ENCODE assay signal across 24 mouse cellular contexts in the genomic region with DNA sequence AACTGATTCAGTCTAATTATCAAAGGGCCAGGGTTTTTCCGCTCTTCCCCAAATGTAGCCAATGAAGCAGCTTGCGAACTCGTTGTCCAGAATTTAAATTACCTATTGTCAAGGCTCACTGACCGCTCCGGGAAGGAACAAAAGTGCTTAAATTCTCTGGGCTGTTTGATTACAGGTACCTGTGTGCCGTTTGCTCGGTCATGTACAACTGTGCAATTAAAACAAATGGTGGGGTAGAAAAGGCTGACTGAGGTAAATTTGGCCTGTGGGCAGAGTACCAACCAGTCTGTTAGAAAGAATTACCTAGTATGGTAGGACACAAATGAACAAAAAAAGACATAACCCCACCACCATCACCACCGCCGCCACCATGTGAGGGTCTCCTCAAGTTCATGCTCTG.
"Had no signal": no experiment of that assay in that cellular context is flagged by ENCODE, and none has a peak within 500 bp of the region (broad histone marks: within the 10 kb centered on the region; RNA-seq: fewer than 3 reads in every experiment).

No protein-coding gene starts in this region.

- DNase-seq: forebrain, postnatal 0 days; gastrocnemius, postnatal 14 days; gastrocnemius, postnatal 36 days; heart, adult 18-20 months; heart, postnatal 10 days; heart, postnatal 4 days; kidney, adult 2 months; kidney, postnatal 10 days; liver; liver, embryonic 13.5 days had no signal

- H3K4me1 ChIP-seq: heart, embryonic 10.5 days; heart, embryonic 12.5 days; hindbrain, embryonic 12.5 days; intestine, embryonic 15.5 days; limb, embryonic 10.5 days; limb, embryonic 12.5 days had no signal

- H3K4me2 ChIP-seq: heart, embryonic 12.5 days; hindbrain, embryonic 12.5 days; hindbrain, embryonic 14.5 days; intestine, embryonic 15.5 days; limb, embryonic 12.5 days; liver, embryonic 11.5 days; liver, embryonic 13.5 days had no signal

- H3K27ac ChIP-seq: heart, embryonic 10.5 days; hindbrain, embryonic 10.5 days; hindbrain, embryonic 12.5 days; hindbrain, embryonic 14.5 days; intestine, embryonic 15.5 days; layer of hippocampus, adult 2 months; left cerebral cortex, adult 2 months; limb, embryonic 10.5 days; limb, embryonic 12.5 days; liver, embryonic 13.5 days had no signal

- H3K9ac ChIP-seq: forebrain, postnatal 0 days; heart, embryonic 12.5 days; hindbrain, embryonic 12.5 days; hindbrain, embryonic 14.5 days; intestine, embryonic 15.5 days; limb, embryonic 12.5 days; liver, embryonic 13.5 days had no signal

- H3K36me3 ChIP-seq: heart, embryonic 10.5 days; heart, embryonic 12.5 days; hindbrain, embryonic 10.5 days; hindbrain, embryonic 12.5 days; intestine, embryonic 15.5 days; limb, embryonic 10.5 days; limb, embryonic 12.5 days; liver, embryonic 13.5 days had no signal

- H3K4me3 ChIP-seq: heart, embryonic 10.5 days; heart, embryonic 12.5 days; hindbrain, embryonic 10.5 days; hindbrain, embryonic 12.5 days; intestine, embryonic 15.5 days; layer of hippocampus, adult 2 months; left cerebral cortex, adult 2 months; limb, embryonic 10.5 days; limb, embryonic 12.5 days; liver, embryonic 13.5 days had no signal

- ATAC-seq: forebrain, postnatal 0 days; hindbrain, embryonic 16.5 days; inflammation-experienced regulatory T-cells, adult 6 months; intestine, embryonic 15.5 days; intestine, postnatal 0 days had no signal

- H3K9me3 ChIP-seq: heart, embryonic 10.5 days; hindbrain, embryonic 10.5 days; intestine, embryonic 15.5 days; limb, embryonic 10.5 days; liver, embryonic 13.5 days had no signal

- H3K27me3 ChIP-seq: heart, embryonic 12.5 days; hindbrain, embryonic 12.5 days; intestine, embryonic 15.5 days; limb, embryonic 12.5 days; liver, embryonic 13.5 days had no signal
